Comparison of ENCODE assay signal across 8 mouse cellular contexts in genomic region chr19:53903507-53904321, GRCm38 (mm10). TPM values are rescaled to one million over a fixed set of nuclear protein-coding genes. Genes with fewer than 3 reads are reported as not detected.
DNase-seq lines count a peak whose midpoint lies in the region; ATAC-seq and TF ChIP-seq lines count a peak whose summit lies in the region.

No protein-coding gene starts in this region.

- under 1% methylated on average over 80 of the region's 83 CpGs for WGBS in bone marrow, adult 2 months
- under 1% methylated on average over 74 of the region's 83 CpGs for WGBS in forebrain, embryonic 10.5 days
- WGBS in heart, embryonic 16.5 days, result under 1% methylated on average over 65 of the region's 83 CpGs
- under 1% methylated on average over 82 of the region's 83 CpGs for WGBS in liver, embryonic 15.5 days (ENCODE audit: insufficient replicate concordance)
- under 1% methylated on average over 32 of the region's 83 CpGs for WGBS in neural tube, embryonic 11.5 days

- H3K27me3 ChIP-seq in forebrain, embryonic 10.5 days (ENCODE audit: poor library complexity, severe bottlenecking), result no peaks in the 10 kb centered on the region
- no peaks in the 10 kb centered on the region for H3K27me3 ChIP-seq in heart, embryonic 16.5 days (ENCODE audit: control insufficient read depth, insufficient read depth, low read length)
- H3K27me3 ChIP-seq in liver, embryonic 15.5 days, result no peaks in the 10 kb centered on the region
- H3K27me3 ChIP-seq in neural tube, embryonic 11.5 days (ENCODE audit: control insufficient read depth, insufficient read depth, low read length), result no peaks in the 10 kb centered on the region

- 0 out of 2 replicates have a peak, but pooled peaks cover 2% of the 10 kb centered on the region for H3K36me3 ChIP-seq in forebrain, embryonic 10.5 days (replicated peaks)
- no peaks in the 10 kb centered on the region for H3K36me3 ChIP-seq in heart, embryonic 16.5 days (ENCODE audit: control insufficient read depth, insufficient read depth)
- H3K36me3 ChIP-seq in liver, embryonic 15.5 days (replicated peaks), result no peaks in the 10 kb centered on the region; the same call in 1 of the 2 replicates
- no peaks in the 10 kb centered on the region for H3K36me3 ChIP-seq in neural tube, embryonic 11.5 days (ENCODE audit: control insufficient read depth, insufficient read depth, low read length)

- H3K4me1 ChIP-seq in bone marrow, adult 2 months (ENCODE audit: control insufficient read depth, insufficient read depth, low read length), result peaks cover 12% of the 10 kb centered on the region
- H3K4me1 ChIP-seq in forebrain, embryonic 10.5 days, result peaks cover 30% of the 10 kb centered on the region
- peaks cover 23% of the 10 kb centered on the region for H3K4me1 ChIP-seq in heart, embryonic 16.5 days (ENCODE audit: control insufficient read depth, insufficient read depth, low read length)
- H3K4me1 ChIP-seq in liver, embryonic 15.5 days (replicated peaks), result peaks cover 53% of the 10 kb centered on the region
- H3K4me1 ChIP-seq in neural tube, embryonic 11.5 days (ENCODE audit: control insufficient read depth, insufficient read depth, low read length), result no peaks in the 10 kb centered on the region

- peak overlapping the region; percentile 84 for H3K4me3 ChIP-seq in bone marrow, adult 2 months (replicated peaks; ENCODE audit: control insufficient read depth, low read depth, low read length)
- H3K4me3 ChIP-seq in forebrain, embryonic 10.5 days, result peak overlapping the region; percentile 95
- H3K4me3 ChIP-seq in heart, embryonic 16.5 days (ENCODE audit: low read length), result peak overlapping the region; percentile 98
- H3K4me3 ChIP-seq in liver, embryonic 15.5 days (replicated peaks), result peak overlapping the region; percentile 94
- peak overlapping the region; percentile 95 for H3K4me3 ChIP-seq in neural tube, embryonic 11.5 days (ENCODE audit: low read depth, low read length)

- TF ChIP-seq POLR2A in bone marrow, adult 2 months (IDR thresholded peaks at IDR 0.05; ENCODE audit: borderline replicate concordance, control insufficient read depth, low read depth, low read length), result 0 out of 2 replicates have a peak, but pooled peaks have one; percentile 21

- peak overlapping the region; percentile 89 for H3K27ac ChIP-seq in bone marrow, adult 2 months (ENCODE audit: control insufficient read depth, insufficient read depth, low read depth, low read length, poor library complexity)
- peak overlapping the region; percentile 92 for H3K27ac ChIP-seq in forebrain, embryonic 10.5 days
- peak overlapping the region; percentile 86 for H3K27ac ChIP-seq in heart, embryonic 16.5 days (ENCODE audit: low read length)
- H3K27ac ChIP-seq in liver, embryonic 15.5 days (replicated peaks), result peak overlapping the region; percentile 91
- H3K27ac ChIP-seq in neural tube, embryonic 11.5 days (ENCODE audit: low read depth, low read length), result peak overlapping the region; percentile 74

- TF ChIP-seq CTCF in bone marrow, adult 2 months (IDR thresholded peaks at IDR 0.05; ENCODE audit: control insufficient read depth, insufficient read depth, low read length), result peak; percentile 26; the same call in 1 of the 2 replicates

- peak overlapping the region; percentile 93 for H3K9ac ChIP-seq in heart, embryonic 16.5 days (ENCODE audit: low read length)
- peak overlapping the region; percentile 89 for H3K9ac ChIP-seq in liver, embryonic 15.5 days
- peak overlapping the region; percentile 86 for H3K9ac ChIP-seq in neural tube, embryonic 11.5 days (ENCODE audit: low read length)

- H3K9me3 ChIP-seq in forebrain, embryonic 10.5 days, result no peaks in the 10 kb centered on the region
- H3K9me3 ChIP-seq in heart, embryonic 16.5 days (replicated peaks; ENCODE audit: control insufficient read depth, low read length), result no peaks in the 10 kb centered on the region
- no peaks in the 10 kb centered on the region for H3K9me3 ChIP-seq in liver, embryonic 15.5 days (replicated peaks)
- H3K9me3 ChIP-seq in neural tube, embryonic 11.5 days (ENCODE audit: control insufficient read depth, low read length), result no peaks in the 10 kb centered on the region

- ATAC-seq in heart, embryonic 16.5 days (replicated peaks; ENCODE audit: extremely low read depth, insufficient read depth, low FRiP score), result peak; percentile 52
- ATAC-seq in liver, embryonic 15.5 days (ENCODE audit: insufficient read depth), result peak; percentile 67
- peak; percentile 67 for ATAC-seq in neural tube, embryonic 11.5 days (ENCODE audit: insufficient read depth, low FRiP score, low TSS enrichment)

- peak; percentile 71 to 81 for DNase-seq in CD8-positive naive resting alpha-beta T cell, adult 2 months (ENCODE audit: low read depth in 2 of 2, low spot score in 2 of 2)
- DNase-seq in forebrain, embryonic 10.5 days (ENCODE audit: extremely low spot score, low spot score), result peak; percentile 55
- DNase-seq in kidney, postnatal 14 days, result peak; percentile 66
- DNase-seq in neural tube, embryonic 11.5 days (ENCODE audit: low spot score), result peak; percentile 60
- peak; percentile 58 for DNase-seq in testis, postnatal 14 days (ENCODE audit: low spot score)

- peak overlapping the region; percentile 83 for H3K4me2 ChIP-seq in heart, embryonic 16.5 days (ENCODE audit: low read depth, low read length)
- peak overlapping the region; percentile 93 for H3K4me2 ChIP-seq in liver, embryonic 15.5 days
- peak overlapping the region; percentile 81 for H3K4me2 ChIP-seq in neural tube, embryonic 11.5 days (ENCODE audit: low read depth)

RNA-seq across cellular contexts. Expression of gene Pdcd4, which starts 11.7 kb away (rescaled TPM):
- polyA plus RNA-seq in bone marrow, adult 2 months (2011; ENCODE audit: insufficient read depth, insufficient read length, low replicate concordance, missing spikeins), result 47.8 and 49.6 TPM in 2 replicates
- 46.7 and 47.0 TPM in 2 replicates for polyA plus RNA-seq in forebrain, embryonic 10.5 days (2016; fragmentation: Nextera tagmentation; extraction: Ambion mirVana)
- polyA plus RNA-seq in heart, embryonic 16.5 days (2015; fragmentation: Nextera tagmentation; extraction: Ambion mirVana), result 32.0 and 37.9 TPM in 2 replicates
- 16.0 and 17.8 TPM in 2 replicates for polyA plus RNA-seq in liver, embryonic 15.5 days (2015; fragmentation: Nextera tagmentation; extraction: Ambion mirVana)
- 62.0 and 63.6 TPM in 2 replicates for polyA plus RNA-seq in neural tube, embryonic 11.5 days (2014; fragmentation: Nextera tagmentation; extraction: Ambion mirVana)

RNA-seq across cellular contexts. Expression of gene Shoc2, which starts 40.4 kb away (rescaled TPM):
- polyA plus RNA-seq in bone marrow, adult 2 months (2011; ENCODE audit: insufficient read depth, insufficient read length, low replicate concordance, missing spikeins), result 11.8 and 17.4 TPM in 2 replicates
- 59.6 and 71.0 TPM in 2 replicates for polyA plus RNA-seq in forebrain, embryonic 10.5 days (2016; fragmentation: Nextera tagmentation; extraction: Ambion mirVana)
- polyA plus RNA-seq in heart, embryonic 16.5 days (2015; fragmentation: Nextera tagmentation; extraction: Ambion mirVana), result 32.0 and 36.0 TPM in 2 replicates
- 15.3 and 16.0 TPM in 2 replicates for polyA plus RNA-seq in liver, embryonic 15.5 days (2015; fragmentation: Nextera tagmentation; extraction: Ambion mirVana)
- 75.9 and 79.4 TPM in 2 replicates for polyA plus RNA-seq in neural tube, embryonic 11.5 days (2014; fragmentation: Nextera tagmentation; extraction: Ambion mirVana)

RNA-seq across cellular contexts. Expression of gene Bbip1, which starts 40.7 kb away (rescaled TPM):
- 25.8 and 32.5 TPM in 2 replicates for polyA plus RNA-seq in bone marrow, adult 2 months (2011; ENCODE audit: insufficient read depth, insufficient read length, low replicate concordance, missing spikeins)
- polyA plus RNA-seq in forebrain, embryonic 10.5 days (2016; fragmentation: Nextera tagmentation; extraction: Ambion mirVana), result 104 and 105 TPM in 2 replicates
- polyA plus RNA-seq in heart, embryonic 16.5 days (2015; fragmentation: Nextera tagmentation; extraction: Ambion mirVana), result 57.6 and 73.1 TPM in 2 replicates
- polyA plus RNA-seq in liver, embryonic 15.5 days (2015; fragmentation: Nextera tagmentation; extraction: Ambion mirVana), result 37.4 and 37.6 TPM in 2 replicates
- 123 and 126 TPM in 2 replicates for polyA plus RNA-seq in neural tube, embryonic 11.5 days (2014; fragmentation: Nextera tagmentation; extraction: Ambion mirVana)

Comparison
In these comparisons a context has a peak if more than half of its experiments do, and no peak if none do; other contexts are left out.
1. Peak in every context shown above with its lines: DNase-seq, ATAC-seq, H3K4me3 ChIP-seq and H3K27ac ChIP-seq.